Mouse (Mus musculus) spleen, adult 2 months (tissue): Measurements from ENCODE around the gene Rnf208.

Experiments used
- CTCF ChIP-seq: fragments of 200-500 bp; IDR thresholded peaks from 2 replicates; pipeline ENCODE4 v1.5.1; 2011; ENCODE audit warnings: mild to moderate bottlenecking, inconsistent platforms; ENCODE audit not compliant: insufficient read depth, insufficient read length, insufficient replicate concordance; ENCODE audit errors: extremely low read depth
- POLR2A ChIP-seq: fragments of 200-500 bp; IDR thresholded peaks from 2 replicates; pipeline ENCODE4 v1.6.1; 2011; ENCODE audit warnings: low read depth, low read length, inconsistent platforms

GRCm38 (mm10) chr2:25223681-25224491 lies 18.2 kb upstream of the Rnf208 start:
- TF ChIP-seq CTCF (no peak), POLR2A (no peak)
